Mouse (Mus musculus) midbrain, embryonic 14.5 days (tissue): ENCODE results near the gene Atoh8. TPM values are rescaled to one million over a fixed set of nuclear protein-coding genes. Genes with fewer than 3 reads are reported as not detected.

Experiments
- ATAC-seq: fragments of 200-750 bp; cut with Nextera tagmentation; 2 replicates; pipeline ENCODE4 v1.8.0; 2017; ENCODE audit warnings: moderate number of reproducible peaks, moderate library complexity; ENCODE audit not compliant: low FRiP score, low TSS enrichment
- DNase-seq: peaks from one replicate; pipeline ENCODE4 v3.0.0-alpha.2; 2015
- H3K27ac ChIP-seq: fragments of 300-500 bp; sonication (generic); replicated peaks from 2 replicates; pipeline ENCODE4 v1.5.1; 2014; ENCODE audit warnings: mild to moderate bottlenecking, low read depth, low read length, moderate library complexity
- H3K27me3 ChIP-seq: fragments of 300-500 bp; sonication (generic); 2 replicates; pipeline ENCODE4 v1.6.1; 2014; ENCODE audit warnings: low read length, control low read depth, mixed read lengths; ENCODE audit not compliant: control insufficient read depth, insufficient read depth
- H3K36me3 ChIP-seq: fragments of 300-500 bp; sonication (generic); 2 replicates; pipeline ENCODE4 v1.6.1; 2014; ENCODE audit warnings: low read length, control low read depth; ENCODE audit not compliant: control insufficient read depth, insufficient read depth
- H3K4me1 ChIP-seq: fragments of 300-500 bp; sonication (generic); 2 replicates; pipeline ENCODE4 v1.6.1; 2014; ENCODE audit warnings: mild to moderate bottlenecking, antibody characterized with exemption, low read length, control low read depth; ENCODE audit not compliant: control insufficient read depth, insufficient read depth
- H3K4me2 ChIP-seq: fragments of 300-500 bp; sonication (generic); 2 replicates; pipeline ENCODE4 v1.6.1; 2014; ENCODE audit warnings: mild to moderate bottlenecking, low read length, moderate library complexity
- H3K4me3 ChIP-seq: fragments of 300-500 bp; sonication (generic); replicated peaks from 2 replicates; pipeline ENCODE4 v1.5.1; 2014; ENCODE audit warnings: low read depth, low read length
- H3K9ac ChIP-seq: fragments of 300-500 bp; sonication (generic); replicated peaks from 2 replicates; pipeline ENCODE4 v1.6.1; 2014; ENCODE audit warnings: mild to moderate bottlenecking, low read length, moderate library complexity
- H3K9me3 ChIP-seq: fragments of 300-500 bp; sonication (generic); 2 replicates; pipeline ENCODE4 v1.6.1; 2016; ENCODE audit warnings: low read length, control low read depth, mixed read lengths; ENCODE audit not compliant: control insufficient read depth
- WGBS: fragments of 180-500 bp; shearing (Covaris S2); extraction: QIAGEN DNeasy Blood & Tissue Kit; methylation state at CpG from one replicate; pipeline ENCODE4 v1.1.7; 2014; 5-methylcytosine and 5-hydroxymethylcytosine counted together
- polyA plus RNA-seq: library from polyadenylated mRNA; unstranded; fragments of >200 nt; fragmentation: Nextera tagmentation; extraction: Ambion mirVana; gene quantifications from 2 replicates; pipeline ENCODE4 v1.2.1, GENCODE M21; 2014

Gene Atoh8
- polyA plus RNA-seq, 1 experiment from 2014 or later = 2.4 TPM

DNA sequence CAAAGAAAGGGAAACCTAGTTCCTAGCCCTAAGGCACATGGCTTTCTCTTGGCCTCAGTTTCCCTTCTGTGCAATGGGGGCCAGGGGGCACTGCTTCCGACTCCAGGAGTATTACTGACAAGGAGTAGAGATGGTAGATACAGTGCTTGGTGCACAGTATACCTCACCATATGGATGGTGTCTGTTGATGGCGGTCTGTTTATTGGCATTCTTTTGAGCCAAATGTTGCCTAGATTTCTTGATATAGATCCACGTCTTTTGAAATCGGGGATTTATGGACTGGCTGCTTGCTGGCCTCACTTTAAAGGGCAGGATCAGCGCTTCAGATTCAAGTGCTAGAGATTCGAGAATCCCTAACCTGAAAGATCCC is 18.0 kb downstream of the Atoh8 start:
- H3K4me1 ChIP-seq = peaks cover 57% of the 10 kb centered on the region
- WGBS = 66% methylated on average over 6 of the region's 6 CpGs
- no peak overlapping the region for H3K9ac ChIP-seq
- H3K4me2 ChIP-seq = peak overlapping the region; percentile 50
- peak; percentile 7; the same call in 1 of the 2 replicates for ATAC-seq
- H3K9me3 ChIP-seq = no peaks in the 10 kb centered on the region
- no peak overlapping the region for H3K4me3 ChIP-seq
- H3K27ac ChIP-seq = 0 out of 2 replicates have a peak overlapping the region, but pooled peaks have one; percentile 58
- peaks cover 7% of the 10 kb centered on the region; the same call in 1 of the 2 replicates for H3K27me3 ChIP-seq
- H3K36me3 ChIP-seq = no peaks in the 10 kb centered on the region
- no peak for DNase-seq

DNA sequence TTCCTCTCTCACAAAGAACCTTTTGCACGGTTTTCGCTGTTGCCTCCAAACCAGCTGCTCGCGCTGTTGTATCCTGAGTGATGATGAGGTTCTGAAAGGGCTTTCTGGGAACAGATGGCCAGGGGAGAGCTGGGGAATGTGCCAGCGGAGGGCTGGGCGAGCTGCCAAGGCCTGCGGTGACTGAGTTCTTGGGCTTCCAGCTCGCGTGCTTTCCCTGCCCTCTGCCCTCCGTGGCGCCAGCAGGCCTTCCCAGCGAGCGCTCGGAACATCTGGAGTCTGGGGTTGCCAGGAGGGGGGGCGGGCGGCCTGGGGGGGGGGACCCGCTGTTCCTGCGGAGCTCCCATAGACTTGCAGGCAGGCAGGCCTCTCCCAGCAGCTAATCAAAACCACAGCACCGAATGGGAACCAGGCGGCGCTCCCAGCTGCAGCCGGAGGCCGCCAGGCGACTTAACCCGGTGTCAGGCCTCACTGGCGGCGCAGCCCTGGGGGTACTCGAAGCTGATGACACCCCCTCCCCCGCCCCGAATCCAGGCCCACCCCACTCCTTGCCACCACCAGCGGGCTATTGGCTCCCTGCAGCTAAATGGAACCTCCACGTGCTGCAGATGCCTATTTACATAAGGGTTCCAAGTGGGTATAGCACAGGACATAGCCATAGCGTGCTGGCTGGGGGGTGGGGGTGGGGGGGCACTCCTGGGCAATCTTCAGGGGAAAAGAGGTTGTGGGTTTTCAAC is 18.5 kb downstream of the Atoh8 start:
- Histone ChIP-seq H3K27ac (peak overlapping the region; percentile 58), H3K4me2 (peak overlapping the region; percentile 50), H3K9ac (peak overlapping the region; percentile 34), H3K9me3 (no peaks in the 10 kb centered on the region), H3K27me3 (peaks cover 7% of the 10 kb centered on the region; the same call in 1 of the 2 replicates), H3K4me1 (peaks cover 52% of the 10 kb centered on the region), H3K4me3 (peak overlapping the region; percentile 14), H3K36me3 (no peaks in the 10 kb centered on the region)
- DNase-seq = peak; percentile 94
- 1% methylated on average over 32 of the region's 33 CpGs for WGBS
- peak; percentile 89 for ATAC-seq

DNA sequence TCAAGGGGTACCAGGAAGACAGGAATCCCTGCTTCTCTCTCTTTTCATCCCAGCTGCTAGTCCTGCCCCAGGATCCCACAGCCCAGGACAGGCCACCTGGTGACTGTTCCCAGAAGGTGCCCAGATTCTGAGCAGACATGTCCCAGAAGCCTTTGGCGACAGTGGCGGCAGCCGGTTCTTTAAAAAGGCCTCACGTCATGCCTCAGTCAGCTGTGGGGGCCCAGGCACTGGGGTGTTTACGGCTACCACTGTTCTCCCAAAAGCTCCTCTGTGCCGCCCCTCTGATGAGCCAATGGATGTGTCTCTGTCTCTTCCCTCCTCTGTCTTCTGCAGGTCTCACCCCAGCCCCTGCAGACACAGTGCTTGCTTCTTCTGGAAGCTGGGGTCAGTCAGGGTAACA is 19.8 kb downstream of the Atoh8 start:
- ATAC-seq = no peak
- 25% methylated on average over 6 of the region's 6 CpGs for WGBS
- Histone ChIP-seq H3K27ac (peak overlapping the region; percentile 58; the same call in 1 of the 2 replicates), H3K4me3 (no peak overlapping the region), H3K9ac (no peak overlapping the region), H3K4me1 (peaks cover 57% of the 10 kb centered on the region), H3K4me2 (no peak overlapping the region), H3K9me3 (no peaks in the 10 kb centered on the region), H3K36me3 (no peaks in the 10 kb centered on the region), H3K27me3 (peaks cover 7% of the 10 kb centered on the region; the same call in 1 of the 2 replicates)
- no peak for DNase-seq

DNA sequence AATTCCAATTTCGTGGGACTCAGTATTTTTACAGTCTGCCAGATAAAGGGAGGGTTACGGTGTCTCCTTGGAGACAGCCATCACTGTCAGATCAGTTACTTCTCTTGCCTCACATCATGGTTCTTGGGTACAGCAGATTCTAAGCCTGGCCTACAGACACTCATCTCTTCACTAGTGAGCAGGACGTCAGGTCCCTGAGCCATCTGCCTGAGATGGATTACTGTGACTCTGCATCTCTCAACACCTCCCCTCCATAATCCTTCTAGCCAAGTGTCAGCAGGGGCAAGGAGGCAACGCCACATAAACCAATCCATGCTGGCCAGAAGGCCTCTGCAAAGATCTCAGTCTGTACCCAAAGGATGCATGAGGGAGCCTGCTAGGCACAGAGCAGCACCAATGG is 24.0 kb downstream of the Atoh8 start:
- no peaks in the 10 kb centered on the region for H3K36me3 ChIP-seq
- no peak overlapping the region; the same call in 1 of the 2 replicates for H3K9ac ChIP-seq
- H3K27me3 ChIP-seq = peaks cover 3% of the 10 kb centered on the region; the same call in 1 of the 2 replicates
- ATAC-seq = no peak
- no peaks in the 10 kb centered on the region for H3K9me3 ChIP-seq
- no peak overlapping the region for H3K4me2 ChIP-seq
- no peak overlapping the region for H3K27ac ChIP-seq
- DNase-seq = no peak
- H3K4me1 ChIP-seq = peaks cover 26% of the 10 kb centered on the region
- H3K4me3 ChIP-seq = no peak overlapping the region
- 36% methylated on average over 4 of the region's 4 CpGs for WGBS

DNA sequence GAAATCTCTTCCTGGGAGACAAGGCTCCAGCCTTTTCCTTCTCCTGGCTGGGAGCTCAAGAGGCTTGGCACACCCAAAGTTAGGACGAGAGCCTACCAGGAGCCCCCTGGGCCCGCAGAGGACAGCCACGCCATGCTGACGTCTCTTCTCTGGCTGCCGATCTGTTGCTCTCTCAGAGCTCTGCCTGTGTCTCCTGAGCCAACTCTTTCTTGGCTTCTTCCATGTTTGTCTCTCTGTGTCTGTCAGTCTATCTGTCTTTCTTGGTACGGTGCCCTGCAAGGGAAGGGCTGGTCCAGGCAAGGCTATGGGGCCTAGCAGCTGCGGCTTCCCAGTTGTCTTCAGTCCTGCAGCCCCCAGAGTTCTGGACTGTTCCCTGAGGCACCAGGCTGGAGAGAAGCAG is 24.6 kb downstream of the Atoh8 start:
- Histone ChIP-seq H3K27me3 (peaks cover 3% of the 10 kb centered on the region; the same call in 1 of the 2 replicates), H3K4me1 (peaks cover 21% of the 10 kb centered on the region)
- ATAC-seq = no peak

DNA sequence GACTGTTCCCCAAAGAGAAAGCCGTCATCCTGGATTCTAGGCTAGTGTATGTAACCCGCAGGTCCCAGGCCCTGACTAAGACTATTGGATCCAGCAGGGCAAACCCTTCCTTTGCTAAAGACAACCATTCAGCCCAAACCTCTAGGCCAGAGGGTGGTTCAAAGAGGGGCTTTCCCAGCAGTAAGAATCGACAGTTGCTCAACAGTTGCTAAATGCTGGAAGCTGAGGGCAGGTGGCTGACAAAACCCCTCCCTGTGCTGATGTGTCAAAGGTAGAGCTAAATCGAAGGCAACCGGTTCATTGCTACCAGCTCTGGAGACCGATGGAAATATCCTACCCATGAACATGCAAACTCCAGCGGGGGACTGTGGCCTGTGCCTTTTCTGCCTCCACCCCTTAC is 25.6 kb downstream of the Atoh8 start:
- Histone ChIP-seq H3K9ac (no peak overlapping the region), H3K36me3 (no peaks in the 10 kb centered on the region), H3K4me3 (no peak overlapping the region), H3K4me1 (peaks cover 10% of the 10 kb centered on the region), H3K27me3 (peaks cover 3% of the 10 kb centered on the region; the same call in 1 of the 2 replicates), H3K9me3 (no peaks in the 10 kb centered on the region), H3K4me2 (no peak overlapping the region), H3K27ac (no peak overlapping the region)
- DNase-seq = no peak
- no peak for ATAC-seq
- WGBS = 94% methylated on average over 7 of the region's 7 CpGs

More for the DNA sequence above, 24.6 kb downstream of the Atoh8 start:
- H3K27ac ChIP-seq = no peak overlapping the region
- no peak for DNase-seq
- WGBS = 79% methylated on average over 7 of the region's 7 CpGs
- H3K9me3 ChIP-seq = no peaks in the 10 kb centered on the region
- no peak overlapping the region for H3K4me3 ChIP-seq
- no peak overlapping the region for H3K4me2 ChIP-seq
- H3K9ac ChIP-seq = no peak overlapping the region
- no peaks in the 10 kb centered on the region for H3K36me3 ChIP-seq

DNA sequence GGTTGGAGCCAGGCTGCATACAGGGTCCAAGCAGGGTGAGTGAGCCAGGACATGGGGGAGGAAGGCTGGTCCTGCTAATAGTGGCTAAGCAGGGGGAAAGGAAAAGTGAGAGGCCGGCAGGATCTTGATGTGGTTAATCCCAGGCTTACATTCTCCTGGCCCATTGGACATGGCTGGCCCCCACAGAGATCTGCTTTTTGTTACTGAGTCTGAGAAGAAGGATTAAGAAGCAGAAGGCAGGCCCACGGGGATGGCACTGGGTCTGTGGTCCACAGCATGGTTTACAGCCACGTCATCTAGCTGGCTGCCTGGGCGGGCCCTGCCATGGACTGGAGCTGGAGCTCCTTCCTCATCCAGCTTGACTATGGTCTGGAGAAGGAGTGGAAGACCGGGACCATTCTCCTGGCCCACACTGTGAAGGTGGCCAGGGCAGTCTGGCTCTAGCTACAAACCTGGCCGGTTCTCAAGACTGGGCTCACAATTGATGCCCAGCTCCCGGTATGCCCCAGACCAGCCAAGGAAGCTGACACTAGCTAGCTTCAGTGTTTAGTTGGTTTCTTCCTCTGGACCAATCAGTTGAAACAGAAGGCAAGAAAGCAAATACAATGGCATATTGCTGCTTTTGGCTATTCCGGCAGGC is 26.9 kb downstream of the Atoh8 start:
- peaks cover 3% of the 10 kb centered on the region; the same call in 1 of the 2 replicates for H3K27me3 ChIP-seq
- DNase-seq = no peak
- WGBS = 62% methylated on average over 8 of the region's 8 CpGs

DNA sequence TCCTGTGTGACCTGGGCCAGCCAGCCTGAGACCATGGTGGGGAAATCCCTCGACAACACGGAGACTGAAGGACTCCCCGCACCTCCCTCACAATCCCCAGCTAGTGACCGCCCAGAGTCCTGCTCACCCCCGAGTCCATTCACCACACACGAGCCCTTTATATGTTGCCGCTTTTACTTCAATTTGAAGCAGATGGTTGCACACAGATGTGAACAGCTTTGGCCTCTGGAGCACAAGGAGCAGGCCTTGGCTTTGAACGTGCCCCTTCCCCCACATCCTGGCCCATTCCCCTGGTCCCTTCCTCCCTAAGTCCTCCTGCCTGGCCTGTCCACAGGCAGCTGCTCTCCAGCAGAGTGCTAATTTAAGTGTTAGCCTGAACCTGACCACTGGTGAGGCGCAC is 29.4 kb downstream of the Atoh8 start:
- ATAC-seq (no peak), DNase-seq (no peak)
- peaks cover under 1% of the 10 kb centered on the region; the same call in 1 of the 2 replicates for H3K4me1 ChIP-seq
- no peaks in the 10 kb centered on the region for H3K36me3 ChIP-seq
- H3K27ac ChIP-seq = no peak overlapping the region
- no peak overlapping the region for H3K4me3 ChIP-seq
- 81% methylated on average over 9 of the region's 9 CpGs for WGBS
- H3K27me3 ChIP-seq = no peaks in the 10 kb centered on the region
- no peak overlapping the region for H3K9ac ChIP-seq
- no peak overlapping the region for H3K4me2 ChIP-seq
- H3K9me3 ChIP-seq = no peaks in the 10 kb centered on the region

More for the DNA sequence above, 26.9 kb downstream of the Atoh8 start:
- ATAC-seq = no peak
- no peak overlapping the region for H3K4me3 ChIP-seq
- peaks cover 9% of the 10 kb centered on the region; the same call in 1 of the 2 replicates for H3K4me1 ChIP-seq
- H3K36me3 ChIP-seq = no peaks in the 10 kb centered on the region
- H3K27ac ChIP-seq = no peak overlapping the region
- no peaks in the 10 kb centered on the region for H3K9me3 ChIP-seq
- no peak overlapping the region for H3K4me2 ChIP-seq
- no peak overlapping the region for H3K9ac ChIP-seq
